Mouse (Mus musculus) heart, postnatal 0 days (tissue): ENCODE data around the gene Anks1b. TPM values are rescaled to one million over a fixed set of nuclear protein-coding genes. Genes with fewer than 3 reads are reported as not detected.

ENCODE experiments used
- ATAC-seq: fragments of 200-750 bp; cut with Nextera tagmentation; 2 replicates; pipeline ENCODE4 v1.8.0; 2017; ENCODE audit warnings: low read depth, moderate number of reproducible peaks, moderate library complexity; ENCODE audit not compliant: insufficient read depth
- DNase-seq: peaks from one replicate; pipeline ENCODE4 v3.0.0-alpha.2; 2016; ENCODE audit warnings: low spot score
- H3K27ac ChIP-seq: fragments of 300-500 bp; sonication (generic); 2 replicates; pipeline ENCODE4 v1.5.1; 2014; ENCODE audit warnings: low read depth, mild to moderate bottlenecking
- H3K27me3 ChIP-seq: fragments of 300-500 bp; sonication (generic); 2 replicates; pipeline ENCODE4 v1.6.1; 2014; ENCODE audit warnings: low read length, mixed read lengths; ENCODE audit not compliant: control insufficient read depth, insufficient read depth
- H3K36me3 ChIP-seq: fragments of 300-500 bp; sonication (generic); replicated peaks from 2 replicates; pipeline ENCODE4 v1.6.1; 2014; ENCODE audit warnings: low read length, mixed read lengths; ENCODE audit not compliant: control insufficient read depth, insufficient read depth
- H3K4me1 ChIP-seq: fragments of 300-500 bp; sonication (generic); 2 replicates; pipeline ENCODE4 v1.6.1; 2014; ENCODE audit warnings: antibody characterized with exemption; ENCODE audit not compliant: control insufficient read depth, insufficient read depth
- H3K4me2 ChIP-seq: fragments of 300-500 bp; sonication (generic); 2 replicates; pipeline ENCODE4 v1.6.1; 2014; ENCODE audit warnings: low read depth, mild to moderate bottlenecking, low read length, moderate library complexity
- H3K4me3 ChIP-seq: fragments of 300-500 bp; sonication (generic); 2 replicates; pipeline ENCODE4 v1.5.1; 2014; ENCODE audit warnings: low read depth, low read length
- H3K9ac ChIP-seq: fragments of 300-500 bp; sonication (generic); replicated peaks from 2 replicates; pipeline ENCODE4 v1.6.1; 2014; ENCODE audit warnings: low read depth, low read length, mixed read lengths
- H3K9me3 ChIP-seq: fragments of 300-500 bp; sonication (generic); replicated peaks from 2 replicates; pipeline ENCODE4 v1.6.1; 2016; ENCODE audit warnings: low read length; ENCODE audit not compliant: control insufficient read depth
- CTCF ChIP-seq: IDR thresholded peaks from 2 replicates; pipeline ENCODE4 v1.5.1; 2016; ENCODE audit warnings: antibody characterized with exemption, control low read depth, low read depth
- EP300 ChIP-seq: IDR thresholded peaks from 2 replicates; pipeline ENCODE4 v1.6.1; 2016; ENCODE audit warnings: antibody characterized with exemption, low read depth
- WGBS: fragments of 180-500 bp; shearing (Covaris S2); extraction: QIAGEN DNeasy Blood & Tissue Kit; methylation state at CpG from one replicate; pipeline ENCODE4 v1.1.7; 2014; 5-methylcytosine and 5-hydroxymethylcytosine counted together
- polyA plus RNA-seq: library from polyadenylated mRNA; unstranded; fragments of >200 nt; fragmentation: Nextera tagmentation; extraction: Ambion mirVana; gene quantifications from 2 replicates; pipeline ENCODE4 v1.2.1, GENCODE M21; 2015
- total RNA-seq: library from RNA; depleted of rRNA; stranded (reverse); fragments of >200 nt; gene quantifications from 2 replicates; pipeline ENCODE4 v1.2.3, GENCODE M21; 2014; ENCODE audit warnings: low replicate concordance

Anks1b gene
- total and polyA plus RNA-seq, 2 experiments from 2014 or later = 0.26 TPM; not detected in 1

- Histone ChIP-seq H3K4me1 (0 out of 2 replicates have a peak, but pooled peaks cover 9% of the 10 kb centered on the region), H3K9ac (no peak overlapping the region), H3K4me2 (no peak overlapping the region), H3K27ac (no peak overlapping the region), H3K4me3 (no peak overlapping the region), H3K27me3 (no peaks in the 10 kb centered on the region), H3K36me3 (0 out of 2 replicates have a peak, but pooled peaks cover 8% of the 10 kb centered on the region), H3K9me3 (no peaks in the 10 kb centered on the region)
- DNase-seq (no peak), ATAC-seq (no peak)
- TF ChIP-seq CTCF = no peak
- no peak for TF ChIP-seq EP300
- 44% methylated on average over 8 of the region's 8 CpGs for WGBS
These were observed 1109.7 kb downstream of the Anks1b start for GRCm38 (mm10) chr10:90983046-90983445.

GRCm38 (mm10) chr10:90990340-90990739 lies 1117.0 kb downstream of the Anks1b start:
- DNase-seq (no peak), ATAC-seq (no peak)
- H3K4me3 ChIP-seq = no peak overlapping the region
- H3K27ac ChIP-seq = no peak overlapping the region
- WGBS = 78% methylated on average over 6 of the region's 6 CpGs
- TF ChIP-seq EP300 (no peak), CTCF (no peak)
- H3K4me2 ChIP-seq = no peak overlapping the region
- no peaks in the 10 kb centered on the region for H3K27me3 ChIP-seq
- no peak overlapping the region for H3K9ac ChIP-seq
- H3K36me3 ChIP-seq = peaks cover 27% of the 10 kb centered on the region
- H3K9me3 ChIP-seq = no peaks in the 10 kb centered on the region
- no peaks in the 10 kb centered on the region for H3K4me1 ChIP-seq

GRCm38 (mm10) chr10:90992237-90992636 lies 1118.9 kb downstream of the Anks1b start:
- ATAC-seq = no peak
- WGBS = 76% methylated on average over 6 of the region's 6 CpGs
- Histone ChIP-seq H3K4me2 (no peak overlapping the region), H3K9ac (no peak overlapping the region), H3K27me3 (no peaks in the 10 kb centered on the region), H3K4me3 (no peak overlapping the region), H3K27ac (no peak overlapping the region), H3K36me3 (peaks cover 43% of the 10 kb centered on the region), H3K4me1 (no peaks in the 10 kb centered on the region), H3K9me3 (no peaks in the 10 kb centered on the region)
- no peak for DNase-seq
- TF ChIP-seq EP300 (no peak), CTCF (no peak)

GRCm38 (mm10) chr10:90993869-90994268 lies 1120.6 kb downstream of the Anks1b start:
- no peak for ATAC-seq
- Histone ChIP-seq H3K4me2 (no peak overlapping the region), H3K27ac (no peak overlapping the region), H3K4me3 (no peak overlapping the region), H3K36me3 (peaks cover 45% of the 10 kb centered on the region), H3K27me3 (no peaks in the 10 kb centered on the region), H3K9me3 (no peaks in the 10 kb centered on the region), H3K4me1 (no peaks in the 10 kb centered on the region), H3K9ac (no peak overlapping the region)
- no peak for DNase-seq
- 86% methylated on average over 5 of the region's 5 CpGs for WGBS
- TF ChIP-seq EP300 = no peak
- no peak for TF ChIP-seq CTCF

GRCm38 (mm10) chr10:90999899-91000298 lies 1126.6 kb downstream of the Anks1b start:
- Histone ChIP-seq H3K4me3 (no peak overlapping the region), H3K36me3 (peaks cover 39% of the 10 kb centered on the region), H3K9ac (no peak overlapping the region), H3K4me2 (no peak overlapping the region), H3K27ac (no peak overlapping the region), H3K4me1 (no peaks in the 10 kb centered on the region), H3K27me3 (no peaks in the 10 kb centered on the region), H3K9me3 (no peaks in the 10 kb centered on the region)
- TF ChIP-seq EP300 (no peak), CTCF (no peak)
- 69% methylated on average over 5 of the region's 5 CpGs for WGBS
- no peak for DNase-seq
- no peak for ATAC-seq

GRCm38 (mm10) chr10:91001421-91001820 lies 1128.1 kb downstream of the Anks1b start:
- no peaks in the 10 kb centered on the region for H3K9me3 ChIP-seq
- DNase-seq (no peak), ATAC-seq (no peak)
- H3K4me2 ChIP-seq = no peak overlapping the region
- no peak overlapping the region for H3K9ac ChIP-seq
- TF ChIP-seq EP300 (no peak), CTCF (no peak)
- 65% methylated on average over 13 of the region's 13 CpGs for WGBS
- no peak overlapping the region for H3K4me3 ChIP-seq
- no peak overlapping the region for H3K27ac ChIP-seq
- H3K4me1 ChIP-seq = no peaks in the 10 kb centered on the region
- no peaks in the 10 kb centered on the region for H3K27me3 ChIP-seq
- H3K36me3 ChIP-seq = peaks cover 24% of the 10 kb centered on the region
